Mouse (Mus musculus) cortical plate, adult 2 months (tissue): ENCODE measurements around the gene Cavin1.

Source experiments
- CTCF ChIP-seq: fragments of 200-500 bp; IDR thresholded peaks from 2 replicates; pipeline ENCODE4 v1.5.1; 2011; ENCODE audit warnings: mild to moderate bottlenecking, control low read depth, low read length; ENCODE audit not compliant: insufficient read depth; ENCODE audit errors: extremely low read depth
- POLR2A ChIP-seq: fragments of 200-500 bp; IDR thresholded peaks from 2 replicates; pipeline ENCODE4 v1.6.1; 2011; ENCODE audit warnings: mild to moderate bottlenecking, low read length, control low read depth; ENCODE audit not compliant: insufficient read depth; ENCODE audit errors: extremely low read depth

GRCm38 (mm10) chr11:100998836-100999235 is 28.1 kb upstream of the Cavin1 start:
- TF ChIP-seq CTCF = no peak
- no peak for TF ChIP-seq POLR2A
